Mouse (Mus musculus) forebrain, embryonic 11.5 days (tissue): Measurements from ENCODE around the gene Tsga10ip. TPM values are rescaled to one million over a fixed set of nuclear protein-coding genes. Genes with fewer than 3 reads are reported as not detected.

Experiments used
- polyA plus RNA-seq: library from polyadenylated mRNA; unstranded; fragments of >200 nt; fragmentation: Nextera tagmentation; extraction: Ambion mirVana; gene quantifications from 2 replicates; pipeline ENCODE4 v1.2.1, GENCODE M21; 2014

Gene Tsga10ip
- polyA plus RNA-seq, 1 experiment from 2014 or later: not detected

Other genes with a start within 250 kb of the Tsga10ip start
- 32.2 and 33.2 TPM in 2 replicates for gene Pacs1, start 129.4 kb downstream of the Tsga10ip start, polyA plus RNA-seq
- gene Sf3b2, start 107.1 kb downstream of the Tsga10ip start, polyA plus RNA-seq: 418 and 450 TPM in 2 replicates
- gene Gal3st3, start 104.2 kb downstream of the Tsga10ip start, polyA plus RNA-seq: 17.2 and 18.9 TPM in 2 replicates
- gene Catsper1, start 66.8 kb downstream of the Tsga10ip start, polyA plus RNA-seq: not detected in 2 replicates
- 0.83 TPM in 1 of 2 replicates, not detected in the other for gene Cst6, start 53.0 kb downstream of the Tsga10ip start, polyA plus RNA-seq
- 79.2 and 82.8 TPM in 2 replicates for gene Eif1ad, start 35.8 kb downstream of the Tsga10ip start, polyA plus RNA-seq
- gene Banf1, start 35.4 kb downstream of the Tsga10ip start, polyA plus RNA-seq: 470 and 498 TPM in 2 replicates
- 87.1 and 101 TPM in 2 replicates for gene Sart1, start 13.8 kb downstream of the Tsga10ip start, polyA plus RNA-seq
- gene Drap1, start 22.5 kb upstream of the Tsga10ip start, polyA plus RNA-seq: 193 and 202 TPM in 2 replicates
- gene AI837181, start 22.6 kb upstream of the Tsga10ip start, polyA plus RNA-seq: 34.6 and 42.0 TPM in 2 replicates
- not detected in 2 replicates for gene Fosl1, start 45.0 kb upstream of the Tsga10ip start, polyA plus RNA-seq
- 6.5 and 6.6 TPM in 2 replicates for gene Ccdc85b, start 55.4 kb upstream of the Tsga10ip start, polyA plus RNA-seq
- gene Fibp, start 58.1 kb upstream of the Tsga10ip start, polyA plus RNA-seq: 105 TPM in 2 replicates
- 3.4 and 4.0 TPM in 2 replicates for gene Ctsw, start 66.0 kb upstream of the Tsga10ip start, polyA plus RNA-seq
- 49.1 and 50.4 TPM in 2 replicates for gene Efemp2, start 71.4 kb upstream of the Tsga10ip start, polyA plus RNA-seq
- gene Mus81, start 85.9 kb upstream of the Tsga10ip start, polyA plus RNA-seq: 39.2 and 42.7 TPM in 2 replicates
- 3,238 and 3,452 TPM in 2 replicates for gene Cfl1, start 87.9 kb upstream of the Tsga10ip start, polyA plus RNA-seq
- gene 1700020D05Rik, start 101.3 kb upstream of the Tsga10ip start, polyA plus RNA-seq: not detected in 2 replicates
- 15.9 and 19.5 TPM in 2 replicates for gene Snx32, start 108.0 kb upstream of the Tsga10ip start, polyA plus RNA-seq
- gene Ovol1, start 158.1 kb upstream of the Tsga10ip start, polyA plus RNA-seq: 0.11 and 0.35 TPM in 2 replicates
- 1.9 and 2.5 TPM in 2 replicates for gene Ap5b1, start 165.5 kb upstream of the Tsga10ip start, polyA plus RNA-seq
- 158 and 198 TPM in 2 replicates for gene Rnaseh2c, start 199.3 kb upstream of the Tsga10ip start, polyA plus RNA-seq
- gene Kat5, start 207.7 kb upstream of the Tsga10ip start, polyA plus RNA-seq: 38.0 and 38.9 TPM in 2 replicates
- gene Rela, start 235.0 kb upstream of the Tsga10ip start, polyA plus RNA-seq: 37.8 and 39.9 TPM in 2 replicates